In genomic region chrX:48147741-48148186, GRCm38 (mm10) we compare ENCODE assay signal across 13 mouse cellular contexts. TPM values are rescaled to one million over a fixed set of nuclear protein-coding genes. Genes with fewer than 3 reads are reported as not detected.
DNase-seq lines count a peak whose midpoint lies in the region; ATAC-seq lines count a peak whose summit lies in the region.
"Had no signal": no experiment of that assay in that cellular context is flagged by ENCODE, and none has a peak within 500 bp of the region (broad histone marks: within the 10 kb centered on the region; RNA-seq: fewer than 3 reads in every experiment).

No protein-coding gene starts in this region.

- WGBS in liver, embryonic 12.5 days (ENCODE audit: insufficient replicate concordance), result 20% methylated on average over 7 of the region's 7 CpGs
- WGBS in midbrain, embryonic 10.5 days, result 85% methylated on average over 7 of the region's 7 CpGs
- WGBS in midbrain, embryonic 14.5 days, result 84% methylated on average over 7 of the region's 7 CpGs
- WGBS in midbrain, embryonic 16.5 days, result 87% methylated on average over 7 of the region's 7 CpGs

- ATAC-seq in liver, embryonic 12.5 days, result no peak
- no peak for ATAC-seq in midbrain, embryonic 14.5 days (ENCODE audit: low FRiP score, low TSS enrichment)
- no peak for ATAC-seq in midbrain, embryonic 16.5 days

- no peaks in the 10 kb centered on the region for H3K36me3 ChIP-seq in liver, embryonic 12.5 days
- no peaks in the 10 kb centered on the region for H3K36me3 ChIP-seq in midbrain, embryonic 10.5 days
- H3K36me3 ChIP-seq in midbrain, embryonic 14.5 days (ENCODE audit: control insufficient read depth, insufficient read depth, low read length), result no peaks in the 10 kb centered on the region
- no peaks in the 10 kb centered on the region for H3K36me3 ChIP-seq in midbrain, embryonic 16.5 days (ENCODE audit: control insufficient read depth, insufficient read depth, low read length)
- H3K36me3 ChIP-seq: limb, embryonic 12.5 days had no signal

- H3K27me3 ChIP-seq in liver, embryonic 12.5 days (replicated peaks), result no peaks in the 10 kb centered on the region
- H3K27me3 ChIP-seq in midbrain, embryonic 10.5 days (ENCODE audit: low read depth, poor library complexity, severe bottlenecking), result no peaks in the 10 kb centered on the region
- H3K27me3 ChIP-seq in midbrain, embryonic 14.5 days (ENCODE audit: control insufficient read depth, insufficient read depth, low read length), result no peaks in the 10 kb centered on the region
- H3K27me3 ChIP-seq in midbrain, embryonic 16.5 days (ENCODE audit: control insufficient read depth, insufficient read depth, low read depth, low read length), result no peaks in the 10 kb centered on the region
- H3K27me3 ChIP-seq: limb, embryonic 12.5 days had no signal

- H3K9ac ChIP-seq in liver, embryonic 12.5 days, result no peak overlapping the region
- no peak overlapping the region for H3K9ac ChIP-seq in midbrain, embryonic 14.5 days (replicated peaks; ENCODE audit: low read length)
- no peak overlapping the region for H3K9ac ChIP-seq in midbrain, embryonic 16.5 days (ENCODE audit: low read depth, low read length)
- H3K9ac ChIP-seq: hindbrain, embryonic 14.5 days; limb, embryonic 12.5 days had no signal

- no peaks in the 10 kb centered on the region for H3K9me3 ChIP-seq in liver, embryonic 12.5 days (replicated peaks)
- H3K9me3 ChIP-seq in midbrain, embryonic 10.5 days (replicated peaks), result no peaks in the 10 kb centered on the region
- H3K9me3 ChIP-seq in midbrain, embryonic 14.5 days (ENCODE audit: control insufficient read depth, low read length), result no peaks in the 10 kb centered on the region
- no peaks in the 10 kb centered on the region for H3K9me3 ChIP-seq in midbrain, embryonic 16.5 days (replicated peaks; ENCODE audit: control insufficient read depth, low read length, poor library complexity, severe bottlenecking)
- H3K9me3 ChIP-seq: limb, embryonic 12.5 days had no signal

- H3K27ac ChIP-seq in liver, embryonic 12.5 days, result no peak overlapping the region
- no peak overlapping the region for H3K27ac ChIP-seq in midbrain, embryonic 10.5 days (replicated peaks)
- no peak overlapping the region for H3K27ac ChIP-seq in midbrain, embryonic 14.5 days (replicated peaks; ENCODE audit: low read depth, low read length)
- H3K27ac ChIP-seq in midbrain, embryonic 16.5 days (ENCODE audit: low read length), result no peak overlapping the region
- H3K27ac ChIP-seq: hindbrain, embryonic 14.5 days; limb, embryonic 12.5 days had no signal

- H3K4me1 ChIP-seq in liver, embryonic 12.5 days, result peaks cover 23% of the 10 kb centered on the region
- no peaks in the 10 kb centered on the region for H3K4me1 ChIP-seq in midbrain, embryonic 10.5 days
- no peaks in the 10 kb centered on the region for H3K4me1 ChIP-seq in midbrain, embryonic 14.5 days (ENCODE audit: control insufficient read depth, insufficient read depth, low read length)
- no peaks in the 10 kb centered on the region for H3K4me1 ChIP-seq in midbrain, embryonic 16.5 days (ENCODE audit: control insufficient read depth, insufficient read depth, low read length)
- H3K4me1 ChIP-seq: limb, embryonic 12.5 days had no signal

- peak; percentile 73 for DNase-seq in 416B (ENCODE audit: low read depth)
- DNase-seq in CD8-positive naive resting alpha-beta T cell, adult 2 months (ENCODE audit: low read depth in 2 of 2, low spot score in 2 of 2), result peak; percentile 46 to 52
- DNase-seq in spleen, adult 12 weeks (ENCODE audit: low spot score), result peak; percentile 10
- no peak for DNase-seq in midbrain, embryonic 10.5 days (ENCODE audit: low spot score)
- DNase-seq in midbrain, embryonic 14.5 days, result no peak
- DNase-seq in gastrocnemius, postnatal 25 days, result no peak
- DNase-seq: adrenal gland, postnatal 10 days; cerebellum, adult 9-10 months; kidney, postnatal 25 days had no signal

- peak overlapping the region; percentile 27 for H3K4me3 ChIP-seq in liver, embryonic 12.5 days
- no peak overlapping the region for H3K4me3 ChIP-seq in midbrain, embryonic 10.5 days
- H3K4me3 ChIP-seq in midbrain, embryonic 14.5 days (replicated peaks; ENCODE audit: low read depth, low read length), result no peak overlapping the region
- no peak overlapping the region for H3K4me3 ChIP-seq in midbrain, embryonic 16.5 days (ENCODE audit: low read depth, low read length)
- H3K4me3 ChIP-seq: limb, embryonic 12.5 days had no signal

- H3K4me2 ChIP-seq in liver, embryonic 12.5 days, result peak overlapping the region; percentile 45
- no peak overlapping the region for H3K4me2 ChIP-seq in midbrain, embryonic 14.5 days (ENCODE audit: low read length)
- H3K4me2 ChIP-seq in midbrain, embryonic 16.5 days (ENCODE audit: low read length), result no peak overlapping the region
- H3K4me2 ChIP-seq: hindbrain, embryonic 14.5 days; limb, embryonic 12.5 days had no signal

RNA-seq across cellular contexts. Expression of gene Sash3, which starts 1.5 kb away (rescaled TPM):
- 9.7 and 10.0 TPM in 2 replicates for polyA plus RNA-seq in liver, embryonic 12.5 days (2016; fragmentation: Nextera tagmentation; extraction: Ambion mirVana)
- polyA plus RNA-seq in midbrain, embryonic 10.5 days (2016; fragmentation: Nextera tagmentation; extraction: Ambion mirVana), result 1.3 and 1.5 TPM in 2 replicates
- 0.39 and 1.2 TPM in 2 replicates for polyA plus RNA-seq in midbrain, embryonic 14.5 days (2014; fragmentation: Nextera tagmentation; extraction: Ambion mirVana)
- total RNA-seq in gastrocnemius, postnatal 25 days (2021), result under 1 TPM; 0.23 to 0.48 TPM
- polyA plus RNA-seq in midbrain, embryonic 16.5 days (2015; fragmentation: Nextera tagmentation; extraction: Ambion mirVana), result 0.65 and 1.2 TPM in 2 replicates

RNA-seq across cellular contexts. Expression of gene Xpnpep2, which starts 39.2 kb away (rescaled TPM):
- polyA plus RNA-seq in liver, embryonic 12.5 days (2016; fragmentation: Nextera tagmentation; extraction: Ambion mirVana), result 0.14 TPM in 1 of 2 replicates, not detected in the other
- polyA plus RNA-seq in midbrain, embryonic 10.5 days (2016; fragmentation: Nextera tagmentation; extraction: Ambion mirVana), result 1.9 and 2.2 TPM in 2 replicates
- 0.08 and 0.75 TPM in 2 replicates for polyA plus RNA-seq in midbrain, embryonic 14.5 days (2014; fragmentation: Nextera tagmentation; extraction: Ambion mirVana)
- total RNA-seq in gastrocnemius, postnatal 25 days (2021), result 1 to 10 TPM in 1 of 2 experiments, under 1 TPM in 1; 0.41 to 1.0 TPM
- 0.55 and 0.84 TPM in 2 replicates for polyA plus RNA-seq in midbrain, embryonic 16.5 days (2015; fragmentation: Nextera tagmentation; extraction: Ambion mirVana)

Comparison
In these comparisons a context has a peak if more than half of its experiments do, and no peak if none do; other contexts are left out.
1. DNase-seq: peak in 416B (single experiment), CD8-positive naive resting alpha-beta T cell, adult 2 months (2 of 2) and spleen, adult 12 weeks (single experiment); none in midbrain, embryonic 10.5 days (single experiment), midbrain, embryonic 14.5 days (single experiment) and gastrocnemius, postnatal 25 days (single experiment).